Mouse (Mus musculus) frontal cortex, adult 2 months (tissue): ENCODE data around the gene Gan. TPM values are rescaled to one million over a fixed set of nuclear protein-coding genes. Genes with fewer than 3 reads are reported as not detected.
A peak's percentile ranks its signal among the peaks of the same experiment; 100 is the strongest.

Experiments
- DNase-seq, 2 experiments: peaks; one replicate each; pipeline ENCODE4 v3.0.0; 2022; ENCODE audit warnings: low spot score in 1 of 2; ENCODE audit errors: extremely low spot score in 1 of 2
- polyA plus RNA-seq: library from polyadenylated mRNA; depleted of rRNA; stranded (reverse); fragments of >200 nt; gene quantifications from 2 replicates; pipeline ENCODE4 v1.2.3, GENCODE M21; 2012

The Gan gene
- polyA plus RNA-seq, 1 experiment = 8.6 TPM

- no peak for DNase-seq
Observed at GRCm38 (mm10) chr8:117248341-117248740, 90.4 kb downstream of the Gan start.

GRCm38 (mm10) chr8:117251086-117251681 is 93.2 kb downstream of the Gan start:
- no peak for DNase-seq

- DNase-seq = no peak
Observed at GRCm38 (mm10) chr8:117252650-117253049, 94.7 kb downstream of the Gan start.

GRCm38 (mm10) chr8:117253390-117254269 is 95.7 kb downstream of the Gan start:
- no peak for DNase-seq

GRCm38 (mm10) chr8:117254496-117254895 is 96.6 kb downstream of the Gan start:
- DNase-seq = no peak

GRCm38 (mm10) chr8:117256292-117256938 is 98.5 kb downstream of the Gan start:
- DNase-seq = peak; percentile 77 to 94

GRCm38 (mm10) chr8:117257029-117257820 is 99.3 kb downstream of the Gan start, which contains the start of gene Cmip:
TSS of gene Cmip (plus strand) at chr8:117257064.
- no peak for DNase-seq

- no peak for DNase-seq
Observed at GRCm38 (mm10) chr8:117257821-117258575, 100.1 kb downstream of the Gan start.

- no peak for DNase-seq
Observed at GRCm38 (mm10) chr8:117258576-117259040, 100.7 kb downstream of the Gan start.

GRCm38 (mm10) chr8:117259431-117260001 is 101.6 kb downstream of the Gan start:
- DNase-seq = no peak

GRCm38 (mm10) chr8:117260234-117260929 is 102.4 kb downstream of the Gan start:
- no peak for DNase-seq

GRCm38 (mm10) chr8:117260930-117261475 is 103.1 kb downstream of the Gan start:
- DNase-seq = no peak

GRCm38 (mm10) chr8:117261702-117262101 is 103.8 kb downstream of the Gan start:
- no peak for DNase-seq

GRCm38 (mm10) chr8:117262685-117263084 is 104.8 kb downstream of the Gan start:
- DNase-seq = no peak

- no peak for DNase-seq
Observed at GRCm38 (mm10) chr8:117263442-117263841, 105.5 kb downstream of the Gan start.

- no peak for DNase-seq
Observed at GRCm38 (mm10) chr8:117265079-117265478, 107.1 kb downstream of the Gan start.
